Mouse (Mus musculus): ENCODE measurements around the gene Dmac1. TPM values are rescaled to one million over a fixed set of nuclear protein-coding genes. Genes with fewer than 3 reads are reported as not detected.
"Not testable (repeated sequence)": the region's sequence is repeated elsewhere in the genome, so short reads cannot be mapped to it uniquely, and the experiment has no call there.

Dmac1 gene
- polyA plus RNA-seq, 1 experiment from 2014 or later: 152 TPM

DNA sequence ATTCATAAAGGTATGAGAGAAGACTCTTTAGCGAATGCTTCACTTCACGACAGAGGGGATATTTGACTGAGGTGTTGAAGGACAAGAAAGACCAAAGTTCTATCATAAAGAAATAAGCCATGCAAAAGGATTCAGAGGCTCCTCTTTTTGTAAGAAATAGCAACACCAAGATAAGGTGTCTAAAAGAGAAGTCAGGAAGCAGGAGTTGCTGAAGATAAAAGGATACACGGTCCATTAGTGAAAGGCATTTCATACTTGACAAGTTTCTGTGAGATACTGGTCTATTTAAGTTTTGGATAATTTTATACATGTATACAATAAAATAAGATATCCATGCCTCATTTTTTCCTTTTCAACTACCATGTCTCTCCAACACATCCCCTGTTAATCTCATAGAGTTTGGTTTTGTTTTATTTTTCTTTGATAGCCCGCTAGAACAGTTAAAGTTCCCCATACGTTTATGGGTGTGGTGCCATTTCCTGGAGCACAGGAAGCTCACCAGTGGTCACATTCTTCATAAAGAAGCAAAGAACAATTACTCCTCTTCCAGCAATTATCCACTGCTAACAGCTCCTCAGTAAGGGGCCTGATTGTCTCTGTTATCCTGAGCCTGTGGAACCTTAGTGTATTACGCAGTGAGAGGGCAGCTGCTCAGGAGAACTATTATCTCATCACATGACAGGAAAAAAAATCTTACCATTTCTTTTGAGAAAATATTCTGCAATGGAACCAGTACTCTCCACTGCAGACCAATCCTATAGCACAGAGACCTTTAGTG lies 11.1 kb downstream of the Dmac1 start:
- Histone ChIP-seq H3K27ac (no peak overlapping the region), H3K4me1 (no peaks in the 10 kb centered on the region), H3K36me3 (0 out of 2 replicates have a peak, but pooled peaks cover under 1% of the 10 kb centered on the region), H3K9me3 (no peaks in the 10 kb centered on the region), H3K9ac (no peak overlapping the region), H3K4me3 (no peak overlapping the region), H3K4me2 (no peak overlapping the region), H3K27me3 (no peaks in the 10 kb centered on the region)
- no peak for ATAC-seq (ENCODE audit: insufficient number of reproducible peaks, insufficient read depth, low FRiP score, low TSS enrichment, low read depth)
- WGBS: 80% methylated on average over 6 of the region's 6 CpGs

DNA sequence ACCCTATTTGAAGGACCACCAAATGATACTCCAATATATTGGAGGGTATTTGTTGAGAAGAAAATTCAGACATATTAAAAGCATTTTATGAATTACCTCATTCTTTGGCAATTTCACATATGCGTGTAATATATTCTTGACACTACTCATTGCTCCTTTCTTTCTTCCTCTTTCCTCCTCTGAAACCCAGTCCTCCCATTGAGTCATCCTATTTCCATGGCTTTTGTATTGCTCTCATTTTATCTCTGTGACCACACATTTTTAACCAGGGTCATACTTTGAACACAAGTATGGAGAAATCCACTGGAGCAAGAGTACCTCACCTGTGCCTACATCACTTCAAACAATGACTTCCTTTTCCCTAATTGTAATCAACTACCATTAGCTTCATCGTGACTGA lies 13.9 kb downstream of the Dmac1 start:
- no peaks in the 10 kb centered on the region for H3K27me3 ChIP-seq
- no peaks in the 10 kb centered on the region for H3K36me3 ChIP-seq
- H3K9me3 ChIP-seq: no peaks in the 10 kb centered on the region
- 84% methylated on average over 2 of the region's 2 CpGs for WGBS
- no peak for ATAC-seq (ENCODE audit: insufficient number of reproducible peaks, insufficient read depth, low FRiP score, low TSS enrichment, low read depth)
- H3K4me1 ChIP-seq: no peaks in the 10 kb centered on the region
- no peak overlapping the region for H3K4me2 ChIP-seq
- no peak overlapping the region for H3K4me3 ChIP-seq
- H3K9ac ChIP-seq: no peak overlapping the region
- H3K27ac ChIP-seq: no peak overlapping the region

GRCm38 (mm10) chr4:75263556-75264129 lies 14.5 kb downstream of the Dmac1 start:
- WGBS: 90% methylated on average over 3 of the region's 3 CpGs
- ATAC-seq (ENCODE audit: insufficient number of reproducible peaks, insufficient read depth, low FRiP score, low TSS enrichment, low read depth): no peak
- Histone ChIP-seq H3K27me3 (no peaks in the 10 kb centered on the region), H3K27ac (no peak overlapping the region), H3K9ac (no peak overlapping the region), H3K4me3 (no peak overlapping the region), H3K4me1 (no peaks in the 10 kb centered on the region), H3K4me2 (no peak overlapping the region), H3K9me3 (no peaks in the 10 kb centered on the region), H3K36me3 (no peaks in the 10 kb centered on the region)

DNA sequence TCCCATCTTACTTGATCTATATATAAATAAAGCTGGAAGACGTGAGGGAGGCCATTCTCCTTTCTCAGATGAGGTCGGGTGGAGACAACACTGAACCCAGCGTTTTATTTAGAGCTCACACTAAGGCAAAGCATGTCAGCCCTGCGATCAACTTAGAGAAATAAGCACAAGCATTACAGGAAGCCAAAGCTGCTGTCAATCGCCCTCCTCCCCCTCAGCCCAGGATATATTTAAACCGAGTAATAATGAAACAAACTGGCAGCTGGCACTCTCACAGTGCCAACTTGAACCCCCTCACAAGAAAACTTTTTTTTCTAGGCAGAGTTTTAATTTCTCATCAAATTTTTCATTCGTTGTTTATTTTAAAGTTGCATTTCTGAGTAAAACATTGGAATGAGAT lies 15.7 kb downstream of the Dmac1 start:
- H3K36me3 ChIP-seq: no peaks in the 10 kb centered on the region
- no peak overlapping the region for H3K4me2 ChIP-seq
- H3K4me3 ChIP-seq: no peak overlapping the region
- no peaks in the 10 kb centered on the region for H3K27me3 ChIP-seq
- H3K9me3 ChIP-seq: no peaks in the 10 kb centered on the region
- H3K27ac ChIP-seq: no peak overlapping the region
- no peak overlapping the region for H3K9ac ChIP-seq
- ATAC-seq (ENCODE audit: insufficient number of reproducible peaks, insufficient read depth, low FRiP score, low TSS enrichment, low read depth): no peak
- no peaks in the 10 kb centered on the region for H3K4me1 ChIP-seq
- WGBS: 65% methylated on average over 7 of the region's 7 CpGs

DNA sequence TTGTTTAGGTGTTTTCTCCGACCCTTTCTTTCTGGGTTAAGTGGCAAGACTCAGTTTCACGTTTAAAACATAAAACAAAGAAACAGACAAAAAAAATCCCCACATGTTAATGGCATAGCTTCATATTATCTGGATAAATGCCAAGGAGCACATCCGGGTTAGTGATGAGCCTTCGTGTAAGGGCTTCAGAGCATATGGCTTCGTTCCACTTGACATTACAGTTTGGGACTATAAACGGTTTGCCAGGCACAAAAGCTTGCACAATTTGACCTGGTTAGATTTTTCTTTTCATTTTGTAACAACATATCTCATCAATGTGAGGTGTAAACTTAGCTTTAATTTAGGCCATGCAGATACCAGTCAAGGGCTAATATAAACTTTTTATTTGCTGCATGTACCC lies 17.9 kb downstream of the Dmac1 start:
- H3K4me2 ChIP-seq: no peak overlapping the region
- no peak overlapping the region for H3K9ac ChIP-seq
- ATAC-seq (ENCODE audit: insufficient number of reproducible peaks, insufficient read depth, low FRiP score, low TSS enrichment, low read depth): no peak
- no peaks in the 10 kb centered on the region for H3K4me1 ChIP-seq
- no peak overlapping the region for H3K4me3 ChIP-seq
- no peaks in the 10 kb centered on the region for H3K27me3 ChIP-seq
- no peak overlapping the region for H3K27ac ChIP-seq
- no peaks in the 10 kb centered on the region for H3K9me3 ChIP-seq
- WGBS: 65% methylated on average over 6 of the region's 6 CpGs
- no peaks in the 10 kb centered on the region for H3K36me3 ChIP-seq

- Histone ChIP-seq H3K9me3 (no peaks in the 10 kb centered on the region), H3K9ac (no peak overlapping the region), H3K4me2 (no peak overlapping the region), H3K4me1 (no peaks in the 10 kb centered on the region), H3K36me3 (no peaks in the 10 kb centered on the region), H3K4me3 (no peak overlapping the region), H3K27me3 (no peaks in the 10 kb centered on the region), H3K27ac (no peak overlapping the region)
- no peak for ATAC-seq (ENCODE audit: insufficient number of reproducible peaks, insufficient read depth, low FRiP score, low TSS enrichment, low read depth)
- WGBS: 90% methylated on average over 3 of the region's 3 CpGs
These were observed 18.7 kb downstream of the Dmac1 start for GRCm38 (mm10) chr4:75259447-75259846.

DNA sequence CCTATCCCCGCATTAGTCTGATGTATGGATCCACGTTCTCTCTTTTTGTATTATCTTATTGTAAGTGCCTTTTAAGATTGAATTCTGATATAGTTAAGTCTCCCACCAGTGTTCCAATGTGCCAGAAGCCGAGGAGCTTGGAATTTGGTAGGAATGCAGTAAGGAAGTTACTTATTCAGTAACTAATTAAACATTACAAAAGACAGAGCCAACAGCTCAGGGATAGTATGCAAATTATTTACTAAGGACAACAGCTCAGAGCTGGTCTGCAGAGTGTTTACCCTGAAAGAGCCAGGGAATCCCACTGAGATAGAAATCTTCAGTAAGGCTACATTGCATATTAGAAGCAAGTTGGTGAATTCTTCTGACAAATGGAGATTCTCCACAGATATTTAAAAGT lies 43.5 kb downstream of the Dmac1 start:
- ATAC-seq (ENCODE audit: insufficient number of reproducible peaks, insufficient read depth, low FRiP score, low TSS enrichment, low read depth): not testable (repeated sequence)

More for the DNA sequence above, 43.5 kb downstream of the Dmac1 start:
- H3K4me1 ChIP-seq, H3K9me3 ChIP-seq, H3K27me3 ChIP-seq, H3K27ac ChIP-seq, H3K36me3 ChIP-seq, H3K4me3 ChIP-seq, H3K4me2 ChIP-seq, H3K9ac ChIP-seq: not testable (repeated sequence)
- WGBS: 32% methylated on average over 3 of the region's 3 CpGs

Data from embryonic facial prominence, embryonic 13.5 days (tissue).